Mouse (Mus musculus) bone marrow macrophage, adult 2 months (primary cell): ENCODE measurements around the gene Lrp2bp. TPM values are rescaled to one million over a fixed set of nuclear protein-coding genes. Genes with fewer than 3 reads are reported as not detected.

ENCODE experiments used
- H3K27ac ChIP-seq: 2 replicates; pipeline ENCODE4 v1.5.1; 2012; ENCODE audit warnings: low read depth, low read length; ENCODE audit not compliant: insufficient read depth
- H3K4me1 ChIP-seq: 2 replicates; pipeline ENCODE4 v1.6.1; 2012; ENCODE audit warnings: low read length; ENCODE audit not compliant: control insufficient read depth, insufficient read depth
- H3K4me3 ChIP-seq: 2 replicates; pipeline ENCODE4 v1.5.1; 2012; ENCODE audit warnings: mild to moderate bottlenecking, low read length, moderate library complexity; ENCODE audit not compliant: insufficient read depth
- CTCF ChIP-seq: IDR thresholded peaks from 2 replicates; pipeline ENCODE4 v1.5.1; 2012; ENCODE audit warnings: low read depth, mild to moderate bottlenecking, low read length, moderate library complexity
- POLR2A ChIP-seq: IDR thresholded peaks from 2 replicates; pipeline ENCODE4 v1.6.1; 2012; ENCODE audit warnings: mild to moderate bottlenecking, low read depth, low read length, borderline replicate concordance
- polyA plus RNA-seq: library from polyadenylated mRNA; stranded (reverse); fragments of >200 nt; gene quantifications from 2 replicates; pipeline ENCODE4 v1.2.4, GENCODE M21; 2012; ENCODE audit not compliant: missing spikeins, insufficient read depth, insufficient read length

Lrp2bp gene
- not detected in 2 replicates for polyA plus RNA-seq

GRCm38 (mm10) chr8:45999138-45999783, at the start of gene Lrp2bp:
Gene Lrp2bp, plus strand, starts transcription at chr8:45999303.
- Histone ChIP-seq H3K4me3 (peak within 1 kb of the TSS; percentile 60), H3K4me1 (peaks cover 21% of the 10 kb centered on the region), H3K27ac (peak within 1 kb of the TSS; percentile 75)
- no peak for TF ChIP-seq POLR2A

DNA sequence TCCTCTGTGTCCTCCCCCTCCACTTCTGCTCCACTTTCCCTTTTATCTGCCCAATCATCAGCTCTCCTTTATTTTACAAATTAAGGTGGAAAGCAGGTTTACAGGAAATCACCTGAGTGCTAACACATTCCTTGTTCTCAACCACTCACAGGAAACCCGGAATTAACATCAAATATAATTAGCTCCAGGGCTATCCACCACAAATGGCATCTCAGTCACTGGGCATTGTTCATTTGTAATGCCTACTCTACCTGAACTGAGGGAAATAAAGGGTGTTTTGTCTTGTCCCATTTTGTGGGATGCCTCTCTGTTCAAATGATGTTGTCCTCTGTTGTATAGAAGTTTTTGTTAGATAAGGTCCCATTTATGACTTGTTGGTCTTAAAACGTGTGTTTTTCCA, 48.5 kb upstream of the Lrp2bp start:
- TF ChIP-seq CTCF (no peak), POLR2A (no peak)
- no peak overlapping the region for H3K27ac ChIP-seq
- peaks cover 4% of the 10 kb centered on the region; the same call in 1 of the 2 replicates for H3K4me1 ChIP-seq
- H3K4me3 ChIP-seq, result no peak overlapping the region

GRCm38 (mm10) chr8:45970894-45971293, 28.2 kb upstream of the Lrp2bp start:
- TF ChIP-seq CTCF (no peak), POLR2A (no peak)
- Histone ChIP-seq H3K4me1 (peaks cover 4% of the 10 kb centered on the region), H3K4me3 (no peak overlapping the region), H3K27ac (no peak overlapping the region)

DNA sequence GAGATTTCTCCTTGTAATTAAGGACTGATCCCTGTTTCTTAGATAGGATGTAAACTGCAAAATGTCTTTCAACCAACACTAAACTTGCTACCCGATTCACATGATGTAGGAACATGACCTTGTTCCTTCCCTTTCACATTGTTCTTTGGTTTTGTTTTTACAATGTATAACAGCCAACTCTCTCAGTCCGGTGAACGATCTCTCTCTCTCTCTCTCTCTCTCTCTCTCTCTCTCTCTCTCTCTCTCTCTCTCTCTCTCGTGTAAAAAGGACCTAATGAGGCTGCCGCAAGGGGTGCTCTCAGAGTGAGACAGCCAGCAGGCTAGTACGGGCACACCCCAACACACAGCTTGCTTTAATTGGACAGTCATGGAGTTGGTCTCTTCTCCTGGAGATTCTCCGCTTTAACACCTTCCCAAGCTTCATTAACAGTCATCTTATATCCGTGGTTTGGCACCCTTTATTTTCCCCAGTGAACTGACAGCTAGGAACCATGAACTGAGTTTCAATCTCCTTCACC, 25.1 kb upstream of the Lrp2bp start:
- H3K4me3 ChIP-seq, result no peak overlapping the region
- TF ChIP-seq CTCF (no peak), POLR2A (no peak)

DNA sequence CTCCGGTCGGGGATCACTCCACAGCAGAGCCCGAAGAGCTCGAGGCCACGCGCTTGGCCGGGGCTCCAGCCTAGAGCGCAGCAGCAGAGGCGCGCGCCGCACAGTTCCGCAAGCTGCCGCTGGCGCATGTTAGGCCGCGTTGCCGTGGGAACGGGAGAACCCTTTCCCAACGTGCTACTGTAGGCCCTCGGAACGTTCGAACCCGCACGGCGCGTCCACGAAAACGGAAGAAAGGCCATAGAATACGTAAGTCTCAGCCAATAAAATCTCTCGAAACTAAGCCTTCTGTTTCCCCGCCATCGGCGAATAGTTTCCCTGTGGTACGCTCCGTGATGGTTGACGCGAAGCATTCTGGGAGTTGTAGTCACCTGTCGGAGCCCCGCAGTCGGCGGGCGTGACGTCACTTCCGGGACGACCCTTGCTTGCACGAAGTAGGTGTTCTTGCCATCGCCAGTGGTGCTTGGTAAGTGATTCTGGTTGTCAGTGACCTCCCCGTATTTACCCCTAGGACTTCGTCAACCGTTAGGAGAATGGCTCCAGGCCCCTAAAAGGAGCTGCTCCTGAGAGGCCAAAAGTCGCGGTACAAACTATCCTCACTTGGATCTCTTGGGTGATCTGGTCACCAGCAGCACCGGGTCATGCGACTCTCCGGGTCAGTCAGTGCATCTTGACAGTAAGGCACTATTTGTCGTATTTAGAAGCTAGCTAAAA, 23.8 kb upstream of the Lrp2bp start, which contains the start of the genes 1700029J07Rik and Ufsp2:
1700029J07Rik (minus strand) TSS at position 127 of the 711 bp plus-strand sequence.
Ufsp2 (plus strand) TSS at position 403 of the 711 bp plus-strand sequence.
- Histone ChIP-seq H3K4me1 (peaks cover 8% of the 10 kb centered on the region), H3K27ac (peak within 1 kb of the TSS; percentile 80), H3K4me3 (peak within 1 kb of the TSS; percentile 79)
- TF ChIP-seq POLR2A (0 out of 2 replicates have a peak, but pooled peaks have one; percentile 43), CTCF (no peak)

More for the DNA sequence above, 25.1 kb upstream of the Lrp2bp start:
- no peak overlapping the region for H3K27ac ChIP-seq
- peaks cover 8% of the 10 kb centered on the region for H3K4me1 ChIP-seq

- peaks cover 8% of the 10 kb centered on the region for H3K4me1 ChIP-seq
- TF ChIP-seq CTCF (no peak), POLR2A (no peak)
- peak overlapping the region; percentile 79 for H3K4me3 ChIP-seq
- peak overlapping the region; percentile 80 for H3K27ac ChIP-seq
These were observed 23.1 kb upstream of the Lrp2bp start for GRCm38 (mm10) chr8:45975837-45976468.

GRCm38 (mm10) chr8:45986665-45987064, 12.4 kb upstream of the Lrp2bp start:
- Histone ChIP-seq H3K4me3 (no peak overlapping the region), H3K4me1 (peaks cover 22% of the 10 kb centered on the region), H3K27ac (peak overlapping the region; percentile 60)
- TF ChIP-seq CTCF (no peak), POLR2A (no peak)

DNA sequence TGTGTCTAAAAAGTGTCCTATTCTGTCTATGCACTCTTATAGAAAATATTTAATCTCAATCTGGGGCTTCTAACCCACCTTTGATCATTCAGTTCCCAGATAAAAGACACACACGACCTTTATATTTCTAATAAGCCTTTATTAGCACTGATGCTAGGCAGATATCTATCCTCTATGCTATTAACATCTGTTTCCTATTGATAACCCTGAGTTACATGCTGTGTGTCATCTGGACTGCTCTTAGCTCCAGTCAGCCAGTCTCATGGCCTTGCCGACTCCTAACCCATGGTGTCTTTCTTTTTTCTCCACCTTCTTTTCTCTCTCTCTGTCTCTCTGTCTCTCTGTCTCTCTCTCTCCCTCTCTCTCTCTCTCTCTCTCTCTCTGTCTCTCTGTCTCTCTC, 10.9 kb upstream of the Lrp2bp start:
- no peak overlapping the region for H3K4me3 ChIP-seq
- TF ChIP-seq POLR2A (no peak), CTCF (no peak)
- H3K27ac ChIP-seq, result no peak overlapping the region
- H3K4me1 ChIP-seq, result peaks cover 22% of the 10 kb centered on the region

- Histone ChIP-seq H3K27ac (peak overlapping the region; percentile 69), H3K4me3 (no peak overlapping the region), H3K4me1 (peaks cover 28% of the 10 kb centered on the region)
- TF ChIP-seq POLR2A, result no peak
- TF ChIP-seq CTCF, result no peak
These were observed 8.3 kb upstream of the Lrp2bp start for GRCm38 (mm10) chr8:45990631-45991310.
